Mouse (Mus musculus) left cerebral cortex, adult 9 months (tissue): ENCODE measurements around the gene Cdh22.
A peak's percentile ranks its signal among the peaks of the same experiment; 100 is the strongest.

Experiments used
- DNase-seq, 2 experiments: peaks; one replicate each; pipeline ENCODE4 v3.0.0; 2022; ENCODE audit warnings: low spot score in 2 of 2

Gene Cdh22

GRCm38 (mm10) chr2:165157900-165158299, 76.8 kb downstream of the Cdh22 start:
- DNase-seq: no peak

GRCm38 (mm10) chr2:165153006-165153405, 81.6 kb downstream of the Cdh22 start:
- peak; percentile 54 to 78 for DNase-seq

GRCm38 (mm10) chr2:165149741-165150140, 84.9 kb downstream of the Cdh22 start:
- no peak for DNase-seq

GRCm38 (mm10) chr2:165145821-165146220, 88.8 kb downstream of the Cdh22 start:
- DNase-seq: no peak

- DNase-seq: no peak
Observed at GRCm38 (mm10) chr2:165143487-165143886, 91.2 kb downstream of the Cdh22 start.

GRCm38 (mm10) chr2:165136049-165136448, 98.6 kb downstream of the Cdh22 start:
- DNase-seq: no peak

GRCm38 (mm10) chr2:165133566-165133965, 101.1 kb downstream of the Cdh22 start:
- DNase-seq: no peak

GRCm38 (mm10) chr2:165131428-165131827, 103.2 kb downstream of the Cdh22 start:
- no peak for DNase-seq

- DNase-seq: no peak
Observed at GRCm38 (mm10) chr2:165129189-165129588, 105.5 kb downstream of the Cdh22 start.

- no peak for DNase-seq
Observed at GRCm38 (mm10) chr2:165126896-165127562, 107.6 kb downstream of the Cdh22 start.

GRCm38 (mm10) chr2:165121206-165121840, 113.3 kb downstream of the Cdh22 start:
- peak; percentile 38 to 44 for DNase-seq

- DNase-seq: no peak
Observed at GRCm38 (mm10) chr2:165120765-165121164, 113.9 kb downstream of the Cdh22 start.

GRCm38 (mm10) chr2:165113733-165114132, 120.9 kb downstream of the Cdh22 start:
- DNase-seq: no peak

- peak in 1 of 2 experiments; percentile 49 for DNase-seq
Observed at GRCm38 (mm10) chr2:165112149-165112548, 122.5 kb downstream of the Cdh22 start.

- no peak for DNase-seq
Observed at GRCm38 (mm10) chr2:165106585-165106984, 128.1 kb downstream of the Cdh22 start.

GRCm38 (mm10) chr2:165105513-165106079, 129.1 kb downstream of the Cdh22 start:
- DNase-seq: peak in 1 of 2 experiments; percentile 41

GRCm38 (mm10) chr2:165102920-165103319, 131.7 kb downstream of the Cdh22 start:
- no peak for DNase-seq

- no peak for DNase-seq
Observed at GRCm38 (mm10) chr2:165100749-165101148, 133.9 kb downstream of the Cdh22 start.

GRCm38 (mm10) chr2:165098861-165099260, 135.8 kb downstream of the Cdh22 start:
- DNase-seq: no peak

- DNase-seq: no peak
Observed at GRCm38 (mm10) chr2:165096367-165096766, 138.3 kb downstream of the Cdh22 start.

- DNase-seq: no peak
Observed at GRCm38 (mm10) chr2:165092393-165092792, 142.3 kb downstream of the Cdh22 start.

GRCm38 (mm10) chr2:165091433-165091965, 143.2 kb downstream of the Cdh22 start:
- DNase-seq: no peak

GRCm38 (mm10) chr2:165090650-165091049, 144.0 kb downstream of the Cdh22 start, which contains the start of gene 1700025C18Rik:
1700025C18Rik (minus strand) TSS chr2:165090750.
- no peak for DNase-seq
